Comparison of ENCODE assay signal across 9 mouse cellular contexts in the genomic region with DNA sequence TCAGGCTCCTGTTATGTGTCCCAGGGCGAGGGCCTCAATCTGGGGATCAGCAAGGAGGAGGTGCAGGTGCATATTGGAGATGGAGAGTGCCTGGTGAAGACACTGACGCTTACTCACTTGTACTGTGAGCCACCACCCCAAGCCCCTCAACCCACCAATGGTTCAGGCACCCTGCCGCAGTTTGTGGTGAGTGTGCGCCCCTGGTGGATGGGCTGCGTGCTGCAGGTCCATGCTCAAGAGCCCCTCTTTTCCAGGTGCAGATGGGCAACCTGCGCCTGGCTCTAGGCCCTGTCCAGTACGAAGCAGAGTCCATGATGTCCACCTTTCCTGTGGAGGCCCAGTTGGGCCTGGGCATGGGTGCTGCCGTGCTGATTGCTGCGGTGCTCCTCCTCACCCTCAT. TPM values are rescaled to one million over a fixed set of nuclear protein-coding genes. Genes with fewer than 3 reads are reported as not detected.
DNase-seq lines count a peak whose midpoint lies in the region; ATAC-seq and TF ChIP-seq lines count a peak whose summit lies in the region.
"Had no signal": no experiment of that assay in that cellular context is flagged by ENCODE, and none has a peak within 500 bp of the region (broad histone marks: within the 10 kb centered on the region; RNA-seq: fewer than 3 reads in every experiment).

No protein-coding gene starts in this region.

- no peak overlapping the region for H3K4me2 ChIP-seq in neural tube, embryonic 15.5 days
- H3K4me2 ChIP-seq: heart, embryonic 13.5 days had no signal

- H3K27me3 ChIP-seq in heart, adult 2 months (ENCODE audit: control insufficient read depth, insufficient read depth, low read length) = no peaks in the 10 kb centered on the region
- H3K27me3 ChIP-seq in neural tube, embryonic 15.5 days (replicated peaks) = no peaks in the 10 kb centered on the region

- no peak overlapping the region for H3K27ac ChIP-seq in heart, adult 2 months
- no peak overlapping the region for H3K27ac ChIP-seq in neural tube, embryonic 15.5 days (replicated peaks)
- H3K27ac ChIP-seq: heart, embryonic 13.5 days had no signal

- H3K36me3 ChIP-seq in heart, adult 2 months (ENCODE audit: control insufficient read depth, insufficient read depth, low read length) = no peaks in the 10 kb centered on the region
- H3K36me3 ChIP-seq in neural tube, embryonic 15.5 days = no peaks in the 10 kb centered on the region
- H3K36me3 ChIP-seq: heart, embryonic 13.5 days had no signal

- no peak overlapping the region for H3K9ac ChIP-seq in heart, adult 2 months (ENCODE audit: low read depth, low read length)
- no peak overlapping the region for H3K9ac ChIP-seq in neural tube, embryonic 15.5 days (replicated peaks)
- H3K9ac ChIP-seq: heart, embryonic 13.5 days had no signal

- no peak overlapping the region for H3K4me3 ChIP-seq in heart, adult 2 months
- no peak overlapping the region for H3K4me3 ChIP-seq in neural tube, embryonic 15.5 days (replicated peaks)
- H3K4me3 ChIP-seq: heart, embryonic 13.5 days had no signal

- no peaks in the 10 kb centered on the region for H3K9me3 ChIP-seq in neural tube, embryonic 15.5 days (replicated peaks)
- H3K9me3 ChIP-seq: heart, embryonic 13.5 days had no signal

- TF ChIP-seq EP300 in heart, adult 2 months (IDR thresholded peaks at IDR 0.05; ENCODE audit: insufficient read depth, low read depth, low read length) = no peak

- WGBS in heart, adult 2 months = 68% methylated on average over 9 of the region's 9 CpGs
- WGBS in neural tube, embryonic 15.5 days = 68% methylated on average over 9 of the region's 9 CpGs

- peaks cover 4% of the 10 kb centered on the region for H3K4me1 ChIP-seq in heart, adult 2 months (ENCODE audit: control insufficient read depth, insufficient read depth, low read length)
- H3K4me1 ChIP-seq in neural tube, embryonic 15.5 days = no peaks in the 10 kb centered on the region

- DNase-seq in heart, adult 2 months = no peak
- no peak for DNase-seq in heart, postnatal 36 days
- peak; percentile 20 for DNase-seq in neural tube, embryonic 10.5 days (ENCODE audit: extremely low spot score, low spot score)
- peak; percentile 24 for DNase-seq in induced T-regulatory cell, adult 2 months (ENCODE audit: low read depth)
- DNase-seq in thymus, postnatal 14 days = peak; percentile 50
- no peak for DNase-seq in layer of hippocampus, adult 18-20 months (ENCODE audit: low spot score in 2 of 2)

- H3K79me2 ChIP-seq in heart, adult 2 months (replicated peaks; ENCODE audit: control insufficient read depth, insufficient read depth, low read length) = no peaks in the 10 kb centered on the region

- TF ChIP-seq CTCF in heart, adult 2 months (IDR thresholded peaks at IDR 0.05) = peak; percentile 49

- ATAC-seq in neural tube, embryonic 15.5 days (ENCODE audit: low FRiP score) = no peak
- no peak for ATAC-seq in activated CD4-positive, CD25-positive, alpha-beta regulatory T cell, adult 4 months

- intact Hi-C loops in heart, adult 2 months (cut with DNase I) = no loop called here
- intact Hi-C loops in heart, postnatal 36 days (cut with DNase I) = no loop called here

- no peak for TF ChIP-seq POLR2A in heart, adult 2 months (IDR thresholded peaks at IDR 0.05; ENCODE audit: insufficient read depth, low read depth, low read length)

RNA-seq across cellular contexts. Expression of gene Srpk3, which starts 6.9 kb away (rescaled TPM):
- 10 to 100 TPM; 26.1 to 29.9 TPM for total RNA-seq in heart, adult 2 months (2021)
- polyA plus RNA-seq in heart, adult 2 months (2012; rRNA removed) = 64.2 and 76.7 TPM in 2 replicates
- 10 to 100 TPM; 31.0 to 33.7 TPM for total RNA-seq in heart, postnatal 36 days (2021)
- polyA plus RNA-seq in neural tube, embryonic 15.5 days (2015; fragmentation: Nextera tagmentation; extraction: Ambion mirVana) = 3.6 and 4.8 TPM in 2 replicates
- polyA plus RNA-seq in activated CD4-positive, CD25-positive, alpha-beta regulatory T cell, adult 4 months (2017; shearing (Covaris generic)) = 1 to 10 TPM in 1 of 2 experiments, not detected in 1; 1.7 TPM
- 1 to 10 TPM; 2.7 to 6.3 TPM for total RNA-seq in layer of hippocampus, adult 18-20 months (2021)

RNA-seq across cellular contexts. Expression of gene Plxnb3, which starts 10.4 kb away (rescaled TPM):
- total RNA-seq in heart, adult 2 months (2021) = 1 to 10 TPM; 1.0 to 2.0 TPM
- polyA plus RNA-seq in heart, adult 2 months (2012; rRNA removed) = 4.5 and 4.7 TPM in 2 replicates
- 1 to 10 TPM; 1.6 to 2.1 TPM for total RNA-seq in heart, postnatal 36 days (2021)
- polyA plus RNA-seq in neural tube, embryonic 15.5 days (2015; fragmentation: Nextera tagmentation; extraction: Ambion mirVana) = 0.70 and 0.92 TPM in 2 replicates
- polyA plus RNA-seq in activated CD4-positive, CD25-positive, alpha-beta regulatory T cell, adult 4 months (2017; shearing (Covaris generic)) = not detected
- 10 to 100 TPM; 11.7 to 12.2 TPM for total RNA-seq in layer of hippocampus, adult 18-20 months (2021)

RNA-seq across cellular contexts. Expression of gene Idh3g, which starts 19.4 kb away (rescaled TPM):
- total RNA-seq in heart, adult 2 months (2021) = 100 to 1,000 TPM; 573 to 710 TPM
- polyA plus RNA-seq in heart, adult 2 months (2012; rRNA removed) = 1,208 and 1,962 TPM in 2 replicates
- total RNA-seq in heart, postnatal 36 days (2021) = 100 to 1,000 TPM; 621 to 648 TPM
- 276 TPM in 2 replicates for polyA plus RNA-seq in neural tube, embryonic 15.5 days (2015; fragmentation: Nextera tagmentation; extraction: Ambion mirVana)
- polyA plus RNA-seq in activated CD4-positive, CD25-positive, alpha-beta regulatory T cell, adult 4 months (2017; shearing (Covaris generic)) = 100 to 1,000 TPM; 167 to 173 TPM
- 100 to 1,000 TPM; 194 to 204 TPM for total RNA-seq in layer of hippocampus, adult 18-20 months (2021)

RNA-seq across cellular contexts. Expression of gene Ssr4, which starts 19.6 kb away (rescaled TPM):
- total RNA-seq in heart, adult 2 months (2021) = 10 to 100 TPM; 78.1 to 81.8 TPM
- 116 and 124 TPM in 2 replicates for polyA plus RNA-seq in heart, adult 2 months (2012; rRNA removed)
- total RNA-seq in heart, postnatal 36 days (2021) = 10 to 100 TPM; 79.0 to 89.6 TPM
- polyA plus RNA-seq in neural tube, embryonic 15.5 days (2015; fragmentation: Nextera tagmentation; extraction: Ambion mirVana) = 158 and 163 TPM in 2 replicates
- 100 to 1,000 TPM; 233 to 244 TPM for polyA plus RNA-seq in activated CD4-positive, CD25-positive, alpha-beta regulatory T cell, adult 4 months (2017; shearing (Covaris generic))
- 10 to 100 TPM; 87.4 to 87.6 TPM for total RNA-seq in layer of hippocampus, adult 18-20 months (2021)

RNA-seq across cellular contexts. Expression of gene Abcd1, which starts 50.9 kb away (rescaled TPM):
- total RNA-seq in heart, adult 2 months (2021) = 10 to 100 TPM; 25.4 to 29.7 TPM
- 32.9 and 35.3 TPM in 2 replicates for polyA plus RNA-seq in heart, adult 2 months (2012; rRNA removed)
- total RNA-seq in heart, postnatal 36 days (2021) = 10 to 100 TPM; 29.6 to 33.6 TPM
- 13.6 and 15.5 TPM in 2 replicates for polyA plus RNA-seq in neural tube, embryonic 15.5 days (2015; fragmentation: Nextera tagmentation; extraction: Ambion mirVana)
- polyA plus RNA-seq in activated CD4-positive, CD25-positive, alpha-beta regulatory T cell, adult 4 months (2017; shearing (Covaris generic)) = 10 to 100 TPM; 22.3 to 34.1 TPM
- total RNA-seq in layer of hippocampus, adult 18-20 months (2021) = 10 to 100 TPM; 11.6 to 12.8 TPM

Comparison
In these comparisons a context has a peak if more than half of its experiments do, and no peak if none do; other contexts are left out.
1. DNase-seq: peak in neural tube, embryonic 10.5 days (single experiment), induced T-regulatory cell, adult 2 months (single experiment) and thymus, postnatal 14 days (single experiment); none in heart, adult 2 months (0 of 2), heart, postnatal 36 days (0 of 2) and layer of hippocampus, adult 18-20 months (0 of 2).
2. RNA of gene Plxnb3, which starts 10.4 kb away (total RNA-seq): 11.7 to 12.2 TPM in layer of hippocampus, adult 18-20 months; 1.6 to 2.1 TPM in heart, postnatal 36 days and 1.0 to 2.0 TPM in heart, adult 2 months; every median in the first group is over 4 times any median in the second.